Mouse (Mus musculus) gastrocnemius, postnatal 14 days (tissue): ENCODE measurements around the gene Kif7. TPM values are rescaled to one million over a fixed set of nuclear protein-coding genes. Genes with fewer than 3 reads are reported as not detected.

Experiments
- total RNA-seq, 2 experiments: library from RNA; stranded (reverse); gene quantifications; 2 replicates each; pipeline ENCODE4 v1.2.3; 2021

The Kif7 gene
- total RNA-seq, 2 experiments from 2014 or later: 1.2 to 1.5 TPM

Other genes starting within 250 kb of the Kif7 start
- gene Polg, start 249.4 kb downstream of the Kif7 start, total RNA-seq: 10 to 100 TPM; 28.8 to 33.0 TPM
- gene Rhcg, start 98.1 kb downstream of the Kif7 start, total RNA-seq: not detected
- under 1 TPM; 0.55 to 0.62 TPM for gene Ticrr, start 55.5 kb downstream of the Kif7 start, total RNA-seq
- 1 to 10 TPM in 1 of 2 experiments, under 1 TPM in 1; 0.49 to 4.4 TPM for gene Plin1, start 17.2 kb upstream of the Kif7 start, total RNA-seq
- 1 to 10 TPM; 4.9 to 5.4 TPM for gene Pex11a, start 27.4 kb upstream of the Kif7 start, total RNA-seq
- not detected for gene Wdr93, start 27.4 kb upstream of the Kif7 start, total RNA-seq
- not detected for gene Mesp1, start 78.1 kb upstream of the Kif7 start, total RNA-seq
- not detected for gene Mesp2, start 95.0 kb upstream of the Kif7 start, total RNA-seq
- gene Anpep, start 145.3 kb upstream of the Kif7 start, total RNA-seq: 10 to 100 TPM in 1 of 2 experiments, 1 to 10 TPM in 1; 9.8 to 14.8 TPM
- gene Ap3s2, start 204.9 kb upstream of the Kif7 start, total RNA-seq: 10 to 100 TPM; 18.3 to 20.0 TPM
- 1 to 10 TPM; 4.9 to 6.1 TPM for gene Arpin, start 219.6 kb upstream of the Kif7 start, total RNA-seq